Mouse (Mus musculus) stomach, postnatal 0 days (tissue): ENCODE results near the gene Zfp462. TPM values are rescaled to one million over a fixed set of nuclear protein-coding genes. Genes with fewer than 3 reads are reported as not detected.

Experiments
- ATAC-seq: fragments of 200-750 bp; cut with Nextera tagmentation; 2 replicates; pipeline ENCODE4 v1.8.0; 2017; ENCODE audit not compliant: low FRiP score, low TSS enrichment
- DNase-seq: peaks from one replicate; pipeline ENCODE4 v3.0.0-alpha.2; 2016; ENCODE audit warnings: low spot score
- H3K27ac ChIP-seq: fragments of 300-500 bp; sonication (generic); replicated peaks from 2 replicates; pipeline ENCODE4 v1.5.1; 2014; ENCODE audit warnings: mild to moderate bottlenecking, control low read depth
- H3K27me3 ChIP-seq: fragments of 300-500 bp; sonication (generic); 2 replicates; pipeline ENCODE4 v1.6.1; 2014; ENCODE audit warnings: low read length; ENCODE audit not compliant: control insufficient read depth, insufficient read depth
- H3K36me3 ChIP-seq: fragments of 300-500 bp; sonication (generic); 2 replicates; pipeline ENCODE4 v1.6.1; 2014; ENCODE audit warnings: low read length, mixed read lengths; ENCODE audit not compliant: control insufficient read depth, insufficient read depth
- H3K4me1 ChIP-seq: fragments of 300-500 bp; sonication (generic); replicated peaks from 2 replicates; pipeline ENCODE4 v1.6.1; 2014; ENCODE audit warnings: antibody characterized with exemption; ENCODE audit not compliant: control insufficient read depth, insufficient read depth
- H3K4me2 ChIP-seq: fragments of 300-500 bp; sonication (generic); replicated peaks from 2 replicates; pipeline ENCODE4 v1.6.1; 2014; ENCODE audit warnings: low read depth, mild to moderate bottlenecking, control low read depth, moderate library complexity
- H3K4me3 ChIP-seq: fragments of 300-500 bp; sonication (generic); 2 replicates; pipeline ENCODE4 v1.5.1; 2014; ENCODE audit warnings: low read depth, low read length, control low read depth
- H3K9ac ChIP-seq: fragments of 300-500 bp; sonication (generic); 2 replicates; pipeline ENCODE4 v1.6.1; 2014; ENCODE audit warnings: mild to moderate bottlenecking, low read length, control low read depth, mixed read lengths
- H3K9me3 ChIP-seq: fragments of 300-500 bp; sonication (generic); 2 replicates; pipeline ENCODE4 v1.6.1; 2016; ENCODE audit warnings: low read length; ENCODE audit not compliant: control insufficient read depth
- CTCF ChIP-seq: IDR thresholded peaks from 2 replicates; pipeline ENCODE4 v1.5.1; 2016; ENCODE audit warnings: antibody characterized with exemption, low read depth, mild to moderate bottlenecking, moderate library complexity
- EP300 ChIP-seq: optimal IDR thresholded peaks from 2 replicates; pipeline ENCODE3; 2016; ENCODE audit warnings: antibody characterized with exemption
- WGBS: fragments of 180-500 bp; shearing (Covaris S2); extraction: QIAGEN DNeasy Blood & Tissue Kit; methylation state at CpG from one replicate; pipeline ENCODE4 v1.1.7; 2014; 5-methylcytosine and 5-hydroxymethylcytosine counted together
- polyA plus RNA-seq: library from polyadenylated mRNA; unstranded; fragments of >200 nt; fragmentation: Nextera tagmentation; extraction: Ambion mirVana; gene quantifications from 2 replicates; pipeline ENCODE4 v1.2.1, GENCODE M21; 2015

The Zfp462 gene
- polyA plus RNA-seq, 1 experiment from 2014 or later = 1.1 TPM

DNA sequence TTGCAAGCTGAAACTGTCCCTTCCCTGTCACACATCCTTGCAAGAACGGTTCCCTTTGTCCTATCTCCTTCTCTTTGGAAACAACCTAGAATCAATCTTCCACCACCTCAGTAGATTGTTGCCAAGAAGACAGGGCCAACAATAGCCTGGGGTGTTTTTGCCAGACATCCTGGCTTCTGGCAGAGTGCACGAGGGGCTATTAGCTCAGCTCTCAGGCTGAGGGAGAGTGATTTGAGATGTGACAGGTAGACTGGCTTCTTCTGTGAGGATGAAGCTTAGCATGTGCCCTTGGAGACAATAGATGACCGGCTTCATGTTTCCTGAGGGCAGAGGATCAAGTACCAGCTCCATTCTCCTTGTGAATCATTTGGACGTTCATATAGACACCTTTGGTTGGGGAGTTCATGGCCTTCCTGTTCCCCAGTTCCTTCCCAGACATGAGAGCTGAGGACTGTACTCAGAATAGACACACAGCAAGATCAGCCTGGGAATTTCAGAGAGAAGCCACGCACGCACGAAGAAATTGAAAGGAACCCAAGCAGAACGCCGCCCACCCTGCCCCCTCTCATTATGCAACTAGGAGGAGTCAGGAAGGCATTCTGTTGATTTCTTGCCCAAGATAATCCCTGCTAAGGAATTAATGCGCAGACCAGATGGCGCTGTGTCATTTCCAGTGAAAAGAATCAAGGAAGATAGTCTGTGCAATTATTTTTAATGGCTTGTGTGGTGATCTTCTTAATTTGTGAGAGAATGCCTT is 132.5 kb downstream of the Zfp462 start:
- no peaks in the 10 kb centered on the region for H3K9me3 ChIP-seq
- no peaks in the 10 kb centered on the region for H3K4me1 ChIP-seq
- H3K4me2 ChIP-seq = no peak overlapping the region
- TF ChIP-seq EP300 (no peak), CTCF (0 out of 2 replicates have a peak, but pooled peaks have one; percentile 26)
- 0 out of 2 replicates have a peak, but pooled peaks cover 5% of the 10 kb centered on the region for H3K36me3 ChIP-seq
- ATAC-seq (no peak), DNase-seq (no peak)
- peak overlapping the region; percentile 31; the same call in 1 of the 2 replicates for H3K27ac ChIP-seq
- H3K9ac ChIP-seq = no peak overlapping the region
- H3K4me3 ChIP-seq = no peak overlapping the region
- WGBS = 63% methylated on average over 11 of the region's 11 CpGs
- no peaks in the 10 kb centered on the region for H3K27me3 ChIP-seq

DNA sequence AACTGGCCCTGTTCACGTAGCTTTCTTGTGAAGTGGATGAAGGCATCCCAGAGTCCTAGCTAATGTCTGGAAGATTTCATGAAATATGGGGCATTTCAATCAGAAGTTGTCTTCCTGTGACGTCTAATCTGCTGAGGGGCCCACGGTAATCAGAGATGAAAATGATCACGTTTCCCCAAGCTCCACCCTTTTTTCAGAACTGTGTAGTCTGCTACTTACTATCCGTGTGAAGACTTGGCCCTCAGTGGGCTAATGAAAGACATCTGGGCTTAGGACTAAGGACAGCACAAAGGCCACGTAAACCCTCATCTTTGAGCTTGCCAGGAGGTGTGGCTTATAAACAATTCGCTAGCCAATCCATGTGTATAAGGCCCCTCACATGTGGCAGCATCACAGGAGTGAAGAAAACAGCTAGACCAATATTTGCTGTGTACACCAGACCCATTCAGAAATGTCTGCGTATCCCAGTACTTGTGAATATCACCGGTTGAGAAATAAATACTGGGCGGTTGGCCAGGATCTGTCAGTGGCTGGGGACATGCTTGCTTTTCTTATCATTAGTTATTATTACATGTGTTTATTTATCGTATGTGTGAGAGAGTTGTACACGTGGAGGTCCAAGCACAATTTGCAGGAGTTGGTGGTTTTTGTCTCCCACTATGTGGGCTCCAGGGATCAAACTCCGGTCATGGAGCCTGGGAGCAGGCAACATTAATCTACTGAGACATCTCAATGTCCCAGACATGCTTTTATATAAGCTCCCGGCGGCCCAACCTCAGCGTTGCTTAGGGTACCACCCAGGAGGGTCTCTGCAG is 133.3 kb downstream of the Zfp462 start:
- WGBS = 35% methylated on average over 16 of the region's 16 CpGs
- no peaks in the 10 kb centered on the region for H3K9me3 ChIP-seq
- H3K27me3 ChIP-seq = no peaks in the 10 kb centered on the region
- DNase-seq (peak; percentile 77), ATAC-seq (peak; percentile 94)
- no peak overlapping the region for H3K27ac ChIP-seq
- H3K4me1 ChIP-seq = no peaks in the 10 kb centered on the region
- 0 out of 2 replicates have a peak, but pooled peaks cover 5% of the 10 kb centered on the region for H3K36me3 ChIP-seq
- no peak overlapping the region for H3K9ac ChIP-seq
- TF ChIP-seq EP300 (no peak), CTCF (no peak)
- no peak overlapping the region for H3K4me2 ChIP-seq
- no peak overlapping the region for H3K4me3 ChIP-seq

DNA sequence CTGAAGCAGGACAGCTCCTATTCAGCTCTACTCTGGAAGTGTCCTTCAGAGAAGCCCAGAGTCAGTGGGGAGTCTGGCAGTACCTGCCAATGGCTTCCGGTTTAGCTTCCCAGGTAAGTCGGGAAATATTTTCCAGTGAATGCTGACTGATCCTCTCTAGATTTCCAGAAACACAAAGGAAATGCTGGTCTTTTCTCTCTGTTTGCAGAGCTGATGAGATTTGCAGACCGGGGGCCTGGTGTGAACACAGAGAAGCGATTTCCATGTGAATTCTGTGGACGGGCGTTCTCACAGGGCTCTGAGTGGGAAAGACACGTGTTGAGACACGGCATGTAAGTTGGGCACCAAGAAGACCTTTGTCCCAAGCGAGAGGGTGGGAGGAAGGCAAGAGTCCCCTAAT is 134.2 kb downstream of the Zfp462 start:
- no peak overlapping the region for H3K9ac ChIP-seq
- ATAC-seq (no peak), DNase-seq (no peak)
- 92% methylated on average over 9 of the region's 9 CpGs for WGBS
- H3K4me1 ChIP-seq = no peaks in the 10 kb centered on the region
- H3K4me2 ChIP-seq = no peak overlapping the region
- H3K4me3 ChIP-seq = no peak overlapping the region
- H3K36me3 ChIP-seq = 0 out of 2 replicates have a peak, but pooled peaks cover 5% of the 10 kb centered on the region
- H3K27me3 ChIP-seq = no peaks in the 10 kb centered on the region
- no peak for TF ChIP-seq EP300
- no peak for TF ChIP-seq CTCF
- H3K9me3 ChIP-seq = no peaks in the 10 kb centered on the region
- H3K27ac ChIP-seq = no peak overlapping the region

DNA sequence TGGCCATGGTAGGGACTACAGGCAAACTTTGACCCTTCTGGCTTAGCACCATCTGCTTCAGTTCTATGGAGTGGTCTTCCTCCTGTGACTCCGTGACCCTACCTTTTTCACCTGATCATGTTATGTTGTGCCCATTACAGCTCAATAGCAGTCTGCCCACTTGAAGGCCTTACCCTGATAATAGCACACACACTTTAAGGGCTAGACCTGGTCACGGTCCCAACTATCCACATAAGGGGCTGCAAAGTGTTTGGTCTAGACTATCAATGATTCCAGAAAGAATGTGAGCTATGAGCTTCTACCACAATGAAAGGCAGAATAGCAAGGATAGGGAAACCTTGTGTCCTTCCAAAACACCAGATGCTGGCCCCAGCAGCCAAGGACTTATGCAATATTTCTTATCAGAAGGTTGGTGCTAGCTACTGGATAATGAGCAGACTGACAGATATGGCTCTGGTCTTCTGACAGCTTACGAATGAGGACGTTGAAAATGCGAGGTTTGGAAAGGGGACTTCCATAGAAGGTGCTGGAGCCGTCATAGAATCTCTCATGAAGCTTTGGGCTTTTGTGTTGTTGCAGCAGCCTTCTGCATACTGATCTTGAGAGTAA is 139.3 kb downstream of the Zfp462 start:
- no peaks in the 10 kb centered on the region for H3K9me3 ChIP-seq
- H3K27ac ChIP-seq = no peak overlapping the region
- no peaks in the 10 kb centered on the region for H3K4me1 ChIP-seq
- 0 out of 2 replicates have a peak, but pooled peaks cover 5% of the 10 kb centered on the region for H3K36me3 ChIP-seq
- H3K4me2 ChIP-seq = no peak overlapping the region
- no peak for TF ChIP-seq EP300
- no peak for TF ChIP-seq CTCF
- no peak overlapping the region for H3K9ac ChIP-seq
- H3K27me3 ChIP-seq = no peaks in the 10 kb centered on the region
- H3K4me3 ChIP-seq = no peak overlapping the region
- ATAC-seq (no peak), DNase-seq (no peak)
- WGBS = 87% methylated on average over 6 of the region's 6 CpGs

DNA sequence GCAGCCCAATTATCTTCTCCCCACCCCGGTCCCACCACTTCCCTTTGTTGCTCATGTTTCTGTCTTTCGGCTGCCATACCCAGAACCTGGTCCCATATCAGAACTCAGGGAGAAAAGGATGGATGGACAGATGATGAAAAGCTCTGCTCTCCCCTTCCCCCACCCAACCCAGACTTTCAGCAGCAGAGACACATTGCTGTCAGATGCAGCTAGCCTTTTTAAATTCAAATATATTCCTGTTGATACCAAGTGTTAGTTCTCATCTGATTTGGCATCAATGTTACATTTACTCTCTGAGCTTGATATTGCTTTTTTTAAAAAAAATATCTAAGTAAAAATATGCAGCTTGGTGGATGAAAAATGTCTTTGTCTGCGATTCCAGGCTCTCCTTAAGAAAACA is 143.3 kb downstream of the Zfp462 start:
- no peak overlapping the region for H3K27ac ChIP-seq
- H3K9me3 ChIP-seq = no peaks in the 10 kb centered on the region
- H3K4me1 ChIP-seq = no peaks in the 10 kb centered on the region
- no peaks in the 10 kb centered on the region for H3K36me3 ChIP-seq
- TF ChIP-seq CTCF (no peak), EP300 (no peak)
- DNase-seq (no peak), ATAC-seq (no peak)
- no peaks in the 10 kb centered on the region for H3K27me3 ChIP-seq
- WGBS = 84% methylated on average over 3 of the region's 3 CpGs
- no peak overlapping the region for H3K4me2 ChIP-seq
- no peak overlapping the region for H3K4me3 ChIP-seq
- H3K9ac ChIP-seq = no peak overlapping the region
